Comparison of ENCODE assay signal across 8 mouse cellular contexts in the genomic region with DNA sequence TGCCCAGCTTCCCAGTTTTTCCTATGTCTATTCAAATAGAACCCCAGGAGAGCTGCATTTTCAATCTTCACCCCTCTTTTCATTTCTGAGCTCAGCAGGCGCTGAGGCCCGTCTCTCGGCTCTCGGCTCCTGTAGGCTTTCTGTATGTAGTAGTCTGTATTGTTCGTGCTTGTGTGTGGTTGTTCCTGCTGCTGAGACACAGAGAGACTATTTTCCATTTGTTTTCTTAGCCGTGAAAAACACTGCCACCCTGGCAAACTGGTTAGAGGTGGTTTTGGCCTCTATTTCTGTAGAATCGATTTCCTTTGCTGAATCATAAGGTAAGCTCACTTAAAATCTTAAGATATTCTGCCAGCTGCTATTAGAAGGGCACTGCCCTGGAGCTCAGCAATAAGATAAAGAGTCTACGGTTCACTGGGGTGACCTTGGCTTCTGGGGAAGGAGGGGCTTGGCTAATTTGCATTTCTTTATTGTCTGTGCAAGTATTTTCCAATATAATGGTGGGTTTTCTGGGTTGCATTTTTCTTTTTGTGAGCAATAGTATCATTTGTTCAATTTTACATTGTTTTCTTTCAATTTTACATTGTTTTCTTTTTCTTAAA. TPM values are rescaled to one million over a fixed set of nuclear protein-coding genes. Genes with fewer than 3 reads are reported as not detected.
DNase-seq lines count a peak whose midpoint lies in the region; ATAC-seq and TF ChIP-seq lines count a peak whose summit lies in the region.

A gene (plus strand): TSS at position 165 of the 602 bp plus-strand sequence.

- H3K27me3 ChIP-seq in ES-Bruce4 (ENCODE audit: control insufficient read depth, insufficient read depth, low read length, poor library complexity, severe bottlenecking): no peaks in the 10 kb centered on the region
- H3K27me3 ChIP-seq in forebrain, embryonic 10.5 days (ENCODE audit: poor library complexity, severe bottlenecking): no peaks in the 10 kb centered on the region
- no peaks in the 10 kb centered on the region for H3K27me3 ChIP-seq in intestine, embryonic 15.5 days (replicated peaks)

- no peak for TF ChIP-seq EP300 in ES-Bruce4 (IDR thresholded peaks at IDR 0.05; ENCODE audit: insufficient read depth, low read depth, low read length)

- peak within 1 kb of the TSS; percentile 79 for H3K27ac ChIP-seq in ES-Bruce4 (ENCODE audit: insufficient read depth, low read length)
- H3K27ac ChIP-seq in forebrain, embryonic 10.5 days: peak within 1 kb of the TSS; percentile 74
- H3K27ac ChIP-seq in intestine, embryonic 15.5 days: no peak within 1 kb of the TSS

- no peak for DNase-seq in gastrocnemius, postnatal 14 days
- DNase-seq in gastrocnemius, adult 18-20 months (ENCODE audit: low spot score): no peak
- no peak for DNase-seq in forebrain, embryonic 10.5 days (ENCODE audit: extremely low spot score, low spot score)
- no peak for DNase-seq in kidney, postnatal 4 days

- peaks cover 14% of the 10 kb centered on the region for H3K9me3 ChIP-seq in ES-Bruce4 (replicated peaks; ENCODE audit: control insufficient read depth, insufficient read depth, low read length, poor library complexity, severe bottlenecking)
- peaks cover 4% of the 10 kb centered on the region for H3K9me3 ChIP-seq in forebrain, embryonic 10.5 days
- H3K9me3 ChIP-seq in intestine, embryonic 15.5 days: no peaks in the 10 kb centered on the region

- ATAC-seq in intestine, embryonic 15.5 days: no peak
- no peak for ATAC-seq in megakaryocyte-erythroid progenitor cell, adult 5-6 weeks (replicated peaks; ENCODE audit: low FRiP score, low TSS enrichment, poor library complexity, severe bottlenecking)
- ATAC-seq in frontal cortex, adult (ENCODE audit: low TSS enrichment): no peak

- no peaks in the 10 kb centered on the region for H3K4me1 ChIP-seq in ES-Bruce4 (ENCODE audit: control insufficient read depth, insufficient read depth, low read length)
- peaks cover 30% of the 10 kb centered on the region for H3K4me1 ChIP-seq in forebrain, embryonic 10.5 days
- no peaks in the 10 kb centered on the region for H3K4me1 ChIP-seq in intestine, embryonic 15.5 days (replicated peaks)

- WGBS in forebrain, embryonic 10.5 days: 33% methylated on average over 8 of the region's 8 CpGs
- WGBS in intestine, embryonic 15.5 days: 69% methylated on average over 8 of the region's 8 CpGs

- no peak for TF ChIP-seq POLR2A in ES-Bruce4 (IDR thresholded peaks at IDR 0.05; ENCODE audit: insufficient read depth, low read length)

- intact Hi-C loops in gastrocnemius, postnatal 14 days (cut with DNase I; ENCODE audit: low total_unique reads): no loop called here

- no peak for TF ChIP-seq CTCF in ES-Bruce4 (IDR thresholded peaks at IDR 0.05; ENCODE audit: low read depth, low read length)

- H3K36me3 ChIP-seq in ES-Bruce4 (ENCODE audit: control insufficient read depth, insufficient read depth, low read length, poor library complexity, severe bottlenecking): no peaks in the 10 kb centered on the region
- H3K36me3 ChIP-seq in forebrain, embryonic 10.5 days (replicated peaks): no peaks in the 10 kb centered on the region
- no peaks in the 10 kb centered on the region for H3K36me3 ChIP-seq in intestine, embryonic 15.5 days

- no peak within 1 kb of the TSS for H3K9ac ChIP-seq in ES-Bruce4 (ENCODE audit: low read depth, poor library complexity, severe bottlenecking)
- H3K9ac ChIP-seq in intestine, embryonic 15.5 days: no peak within 1 kb of the TSS

- no peak within 1 kb of the TSS for H3K4me3 ChIP-seq in ES-Bruce4 (ENCODE audit: low read depth, low read length)
- peak within 1 kb of the TSS; percentile 16; the same call in 1 of the 2 replicates for H3K4me3 ChIP-seq in forebrain, embryonic 10.5 days
- H3K4me3 ChIP-seq in intestine, embryonic 15.5 days (replicated peaks): no peak within 1 kb of the TSS

- H3K4me2 ChIP-seq in intestine, embryonic 15.5 days (replicated peaks): no peak within 1 kb of the TSS

RNA-seq across cellular contexts. Expression of the gene that starts here (rescaled TPM):
- 10 to 100 TPM; 11.1 to 12.5 TPM for total RNA-seq in gastrocnemius, postnatal 14 days (2021)
- 10 to 100 TPM in 1 of 2 experiments, 1 to 10 TPM in 1; 7.6 to 10.6 TPM for total RNA-seq in gastrocnemius, adult 18-20 months (2021)
- polyA plus RNA-seq in ES-Bruce4 (2011; ENCODE audit: insufficient read depth, insufficient read length, low read depth, missing spikeins): 35.4 and 35.8 TPM in 2 replicates
- polyA plus RNA-seq in forebrain, embryonic 10.5 days (2016; fragmentation: Nextera tagmentation; extraction: Ambion mirVana): 53.0 and 55.4 TPM in 2 replicates
- 46.1 and 53.3 TPM in 2 replicates for polyA plus RNA-seq in intestine, embryonic 15.5 days (2015; fragmentation: Nextera tagmentation; extraction: Ambion mirVana)
- 9.3 and 23.6 TPM in 2 replicates for total RNA-seq in megakaryocyte-erythroid progenitor cell, adult 5-6 weeks (2014; fragmentation: Nextera tagmentation)
- 9.7 and 16.4 TPM in 2 replicates for total RNA-seq in megakaryocyte-erythroid progenitor cell, adult 5-6 weeks (2017)
